Mouse (Mus musculus) lung, postnatal 0 days (tissue): ENCODE data around the gene Mtch2.

Experiments
- CTCF ChIP-seq: IDR thresholded peaks from 2 replicates; pipeline ENCODE4 v1.5.1; 2016; ENCODE audit warnings: antibody characterized with exemption, mild to moderate bottlenecking
- EP300 ChIP-seq: IDR thresholded peaks from 2 replicates; pipeline ENCODE4 v1.6.1; 2016; ENCODE audit warnings: antibody characterized with exemption, mild to moderate bottlenecking, control low read depth

DNA sequence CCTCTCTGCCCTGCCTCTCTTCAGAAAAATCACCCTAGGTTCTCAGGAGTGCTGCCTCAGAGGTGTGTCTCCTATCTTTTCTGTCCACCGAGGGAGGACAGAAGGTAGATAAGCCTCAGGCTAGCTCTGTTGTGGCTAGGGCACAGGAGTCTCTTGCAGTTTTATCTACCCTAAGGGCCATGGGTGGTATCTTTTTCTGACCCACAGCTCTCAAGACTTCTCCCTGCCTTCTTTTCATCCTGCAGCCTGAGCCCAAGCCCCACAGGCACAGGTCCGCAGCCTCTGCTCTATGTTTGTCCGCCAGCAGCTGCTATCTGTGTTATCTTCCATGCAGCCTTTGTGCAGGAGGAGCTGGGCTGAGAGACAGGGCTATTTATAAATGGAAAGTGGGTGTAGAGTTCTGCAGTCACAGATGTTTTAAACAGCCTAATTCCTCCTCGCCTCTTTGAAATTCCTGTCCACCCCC, 23.2 kb downstream of the Mtch2 start:
- TF ChIP-seq CTCF = no peak
- peak; percentile 28; the same call in 1 of the 2 replicates for TF ChIP-seq EP300
